Mouse (Mus musculus): ENCODE results near the gene Igf2bp3. TPM values are rescaled to one million over a fixed set of nuclear protein-coding genes. Genes with fewer than 3 reads are reported as not detected.

The Igf2bp3 gene
- total RNA-seq, 2 experiments from 2014 or later: 0.27 TPM; not detected in 1

DNA sequence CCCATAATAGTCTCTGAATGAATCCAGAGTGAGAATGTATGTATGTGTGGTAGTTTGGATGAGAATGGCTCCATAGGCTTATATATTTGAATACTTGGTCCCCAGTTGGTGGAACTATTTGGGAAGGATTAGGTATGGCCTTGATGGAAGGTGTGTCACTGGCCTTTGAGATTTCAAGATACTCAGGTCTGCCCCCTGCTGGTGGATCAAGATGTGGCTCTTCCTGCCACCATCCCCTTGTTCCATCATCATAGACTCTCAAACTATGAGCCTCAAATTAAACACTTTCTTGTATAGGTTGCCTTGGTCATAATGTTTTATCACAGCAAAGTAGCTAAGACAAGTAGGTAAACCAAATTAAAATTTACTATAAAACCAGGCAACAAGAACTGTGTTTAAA, 25.4 kb downstream of the Igf2bp3 start:
- peak in 1 of 2 experiments; percentile 42 for DNase-seq (ENCODE audit: extremely low spot score in 1 of 2, low spot score in 1 of 2)

DNA sequence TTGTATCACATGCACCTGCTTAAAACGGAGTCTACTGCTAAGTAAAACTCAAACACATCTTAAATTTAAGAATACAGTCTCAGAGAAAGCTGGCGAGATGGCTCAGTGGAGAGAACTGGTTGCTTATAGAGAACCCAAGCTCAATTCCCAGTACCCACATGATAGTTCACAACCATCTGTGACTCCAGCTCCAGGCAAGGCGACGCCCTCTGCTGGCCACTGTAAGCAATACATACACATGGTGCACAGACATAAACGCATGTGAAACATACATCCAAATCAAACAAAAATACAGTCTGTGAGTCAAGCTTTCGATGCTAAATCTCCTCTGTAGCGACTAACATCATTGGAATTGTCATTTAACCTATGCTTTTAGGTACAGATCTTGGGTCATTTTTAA, 27.5 kb downstream of the Igf2bp3 start:
- DNase-seq (ENCODE audit: extremely low spot score in 1 of 2, low spot score in 1 of 2): no peak

DNA sequence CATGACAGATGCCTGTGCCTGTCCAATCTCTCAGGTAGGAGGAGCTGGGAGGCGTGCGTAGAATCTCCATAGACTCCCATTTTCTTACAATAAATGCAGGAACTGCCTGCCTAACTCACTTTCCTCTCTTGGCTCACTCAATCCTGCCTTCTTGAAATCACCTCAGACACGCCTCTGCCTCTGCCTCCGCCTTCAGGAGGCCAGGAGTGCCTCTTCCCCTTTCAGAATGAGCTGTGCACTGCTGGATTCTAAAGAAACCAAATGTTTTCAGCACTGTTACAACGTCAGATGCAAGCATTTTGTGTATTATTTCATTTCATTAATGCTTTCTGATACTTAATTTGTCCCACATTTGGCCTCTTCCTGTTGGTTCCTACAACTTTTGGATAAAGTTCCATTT, 38.7 kb downstream of the Igf2bp3 start:
- no peak for DNase-seq (ENCODE audit: extremely low spot score in 1 of 2, low spot score in 1 of 2)

DNA sequence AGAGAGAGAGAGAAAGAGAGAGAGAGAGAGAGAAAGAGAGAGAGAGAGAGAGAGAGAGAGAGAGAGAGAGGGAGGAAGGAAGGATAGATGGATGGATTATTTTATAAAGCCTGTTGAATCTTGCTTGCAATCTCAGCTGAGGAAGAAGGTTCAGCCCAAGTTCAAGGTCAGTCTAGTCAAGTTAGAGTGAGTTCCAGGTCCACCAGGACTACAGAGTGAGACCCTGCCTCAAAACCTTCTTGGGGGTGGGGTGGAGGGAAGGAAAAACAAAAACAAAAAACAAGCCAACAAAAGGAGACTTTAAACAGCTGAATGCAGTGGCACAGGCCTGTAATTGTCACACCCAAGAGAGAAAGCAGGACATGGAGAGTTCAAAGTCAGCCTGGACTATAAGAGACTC, 40.1 kb downstream of the Igf2bp3 start:
- no peak for DNase-seq (ENCODE audit: extremely low spot score in 1 of 2, low spot score in 1 of 2)

DNA sequence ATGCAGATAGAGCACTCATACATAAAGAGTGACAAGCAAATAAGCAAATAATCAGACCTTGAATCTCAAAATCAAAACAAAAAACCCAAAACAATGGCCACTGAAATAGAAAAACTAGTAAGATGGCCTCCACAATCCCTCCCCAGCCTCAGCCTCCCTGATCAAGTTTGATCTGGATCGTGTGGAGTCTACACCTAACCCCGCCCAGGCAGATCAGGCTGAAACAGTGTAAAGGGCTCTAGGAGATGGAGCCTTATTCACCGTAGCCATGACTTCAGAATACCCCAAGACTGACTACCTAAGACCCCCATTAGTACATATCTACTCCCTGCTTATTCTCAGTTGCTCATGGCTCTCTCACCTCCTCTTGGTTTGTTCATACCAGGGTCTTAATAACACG, 41.1 kb downstream of the Igf2bp3 start:
- no peak for DNase-seq (ENCODE audit: extremely low spot score in 1 of 2, low spot score in 1 of 2)

DNA sequence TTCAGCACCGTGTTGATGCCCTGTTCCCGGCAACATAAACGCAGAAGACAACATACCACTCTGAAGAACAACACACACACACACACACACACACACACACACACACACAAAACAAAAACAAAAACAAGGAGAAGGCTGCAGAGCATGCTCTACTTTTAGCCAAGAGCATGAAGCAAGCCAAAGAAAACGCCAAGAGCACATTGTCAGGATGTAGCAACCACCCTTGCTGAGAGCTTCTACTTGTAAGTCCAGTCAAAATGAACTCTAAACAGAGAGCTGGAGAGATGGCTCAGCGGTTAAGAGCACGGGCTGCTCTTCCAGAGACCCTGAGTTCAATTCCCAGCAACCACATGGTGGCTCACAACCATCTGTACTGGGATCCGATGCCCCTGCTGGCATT, 41.5 kb downstream of the Igf2bp3 start:
- DNase-seq (ENCODE audit: extremely low spot score in 1 of 2, low spot score in 1 of 2): no peak

DNA sequence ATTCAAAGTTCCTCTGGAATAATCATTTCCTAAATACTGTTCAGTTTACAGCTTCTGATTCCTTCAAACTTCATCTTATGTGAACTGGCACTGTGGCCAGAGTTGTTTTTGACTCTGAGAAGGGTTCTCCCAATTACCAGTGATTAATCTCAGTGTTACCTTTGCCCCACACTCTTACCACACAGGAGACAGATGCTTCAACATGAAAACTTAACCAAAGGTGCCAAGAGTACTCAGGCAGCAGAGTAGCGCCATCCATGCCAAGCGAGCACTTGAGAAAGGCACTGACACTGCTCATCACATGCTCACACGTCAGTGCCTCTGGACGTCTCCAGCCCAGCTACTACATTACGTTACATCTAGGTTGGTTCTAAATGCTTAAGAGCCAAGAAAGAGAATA, 43.5 kb downstream of the Igf2bp3 start:
- DNase-seq (ENCODE audit: extremely low spot score in 1 of 2, low spot score in 1 of 2): no peak

DNA sequence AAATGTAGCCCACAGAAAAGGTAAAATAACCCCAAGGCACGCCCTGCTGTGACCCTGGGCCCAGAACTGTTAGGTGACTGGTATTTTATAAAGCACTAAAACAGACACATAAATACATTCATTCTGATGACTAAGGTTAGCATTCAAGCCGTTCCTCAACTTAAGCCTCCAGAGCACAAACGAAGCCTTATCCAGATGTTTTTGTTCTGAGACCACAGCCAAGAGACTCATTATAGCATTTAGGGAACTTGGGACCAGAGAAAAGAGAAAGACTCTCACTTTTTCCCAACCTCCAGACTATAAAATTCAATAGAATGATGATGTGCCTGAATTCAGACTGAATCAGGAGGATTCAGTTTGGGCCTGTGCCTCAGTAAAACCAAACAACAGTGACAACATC, 46.1 kb downstream of the Igf2bp3 start:
- DNase-seq (ENCODE audit: extremely low spot score in 1 of 2, low spot score in 1 of 2): no peak

DNA sequence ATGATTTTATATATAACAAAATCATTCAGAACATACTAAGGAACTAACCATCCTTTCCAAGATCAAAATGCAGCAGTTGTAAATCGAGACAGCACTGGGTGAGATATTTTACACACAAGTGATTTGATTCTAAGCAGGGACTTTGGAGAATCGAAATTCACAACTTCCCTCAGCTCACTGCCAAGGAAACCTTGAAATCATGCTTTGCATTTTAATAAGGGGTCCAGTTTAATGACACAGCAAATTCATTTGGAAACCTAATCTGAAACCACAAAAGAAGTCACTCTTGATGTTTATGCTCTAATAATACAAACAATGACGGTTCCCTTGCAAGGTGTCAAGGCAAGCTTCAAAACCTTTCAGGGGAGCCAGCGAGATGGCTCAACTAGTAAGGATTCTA, 47.4 kb downstream of the Igf2bp3 start:
- no peak for DNase-seq (ENCODE audit: extremely low spot score in 1 of 2, low spot score in 1 of 2)

DNA sequence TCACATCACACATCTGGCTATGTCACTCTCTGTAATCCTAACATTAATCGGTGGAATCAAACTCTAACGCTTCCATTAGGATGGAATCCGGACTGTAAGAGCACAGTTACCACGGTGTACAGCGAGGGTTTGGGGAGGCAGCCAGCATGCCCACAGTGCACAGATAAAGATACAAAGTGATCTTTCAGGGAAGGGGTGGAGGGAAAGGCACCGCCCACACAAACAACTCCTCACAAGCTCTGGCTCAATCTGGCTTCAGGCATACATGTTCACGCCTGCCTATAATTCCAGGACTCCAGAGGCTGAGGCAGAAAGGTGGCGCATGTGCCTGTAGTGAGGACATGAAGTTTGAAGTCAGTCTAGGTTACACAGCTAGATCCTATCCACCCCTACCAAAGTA, 48.4 kb downstream of the Igf2bp3 start:
- DNase-seq (ENCODE audit: extremely low spot score in 1 of 2, low spot score in 1 of 2): no peak

DNA sequence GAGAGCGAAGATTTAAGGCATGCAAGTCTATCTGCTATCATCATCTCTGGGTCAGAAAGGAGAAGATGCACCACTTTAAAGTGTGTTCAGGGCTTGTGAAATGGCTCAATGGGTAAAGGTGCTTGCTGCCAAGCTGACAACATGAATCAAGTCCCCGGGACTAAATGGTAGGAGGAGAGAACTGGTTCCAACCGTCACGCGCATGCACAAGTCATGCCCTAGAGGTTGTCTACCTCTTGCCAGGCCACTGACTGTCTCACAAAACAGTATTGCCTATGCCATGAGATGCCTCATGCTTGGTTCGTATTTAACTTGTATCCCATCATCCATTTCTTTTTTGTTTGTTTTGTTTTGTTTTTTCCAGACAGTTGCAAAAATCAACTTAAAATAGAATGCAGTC, 48.9 kb downstream of the Igf2bp3 start:
- DNase-seq (ENCODE audit: extremely low spot score in 1 of 2, low spot score in 1 of 2): no peak

DNA sequence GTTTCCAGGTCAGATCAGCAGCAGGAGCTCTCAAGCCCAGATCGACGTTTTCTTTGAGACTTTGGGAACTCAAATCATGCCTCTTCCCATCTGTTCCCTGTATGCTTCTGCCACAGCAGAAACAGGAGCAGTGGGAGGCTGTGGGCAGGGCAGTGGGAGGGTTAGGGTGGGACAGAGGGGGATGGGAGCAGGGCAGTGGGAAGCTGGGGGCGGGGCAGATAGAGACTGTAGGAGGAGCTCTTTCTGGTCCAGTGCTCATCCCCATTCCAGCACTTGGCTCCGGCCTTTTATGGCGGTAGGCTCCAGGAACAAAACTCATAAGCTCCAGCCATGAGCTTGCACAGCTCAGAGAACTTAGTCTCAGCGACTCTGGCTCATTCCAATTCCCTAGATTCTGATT, 49.7 kb downstream of the Igf2bp3 start:
- DNase-seq (ENCODE audit: extremely low spot score in 1 of 2, low spot score in 1 of 2): no peak

DNA sequence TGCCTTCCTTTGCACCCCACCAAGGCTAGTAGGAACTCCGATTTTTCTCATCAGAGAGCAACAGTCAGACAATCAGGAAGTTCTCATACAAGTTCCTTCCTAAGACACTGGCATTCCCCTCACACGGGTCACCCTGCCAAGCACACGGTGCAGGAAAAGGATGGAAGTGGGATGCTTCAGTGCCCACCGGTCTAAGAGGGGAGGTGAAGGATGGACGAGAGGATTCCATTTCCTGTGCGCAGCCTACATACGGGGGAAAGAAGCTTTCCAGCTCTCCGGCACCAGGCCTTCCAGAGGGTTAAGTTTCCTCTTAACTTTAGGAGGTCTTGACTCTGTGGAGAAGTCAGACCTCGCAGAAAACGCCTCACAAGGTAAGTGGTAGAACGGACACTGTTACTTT, 50.1 kb downstream of the Igf2bp3 start:
- DNase-seq (ENCODE audit: extremely low spot score in 1 of 2, low spot score in 1 of 2): no peak

DNA sequence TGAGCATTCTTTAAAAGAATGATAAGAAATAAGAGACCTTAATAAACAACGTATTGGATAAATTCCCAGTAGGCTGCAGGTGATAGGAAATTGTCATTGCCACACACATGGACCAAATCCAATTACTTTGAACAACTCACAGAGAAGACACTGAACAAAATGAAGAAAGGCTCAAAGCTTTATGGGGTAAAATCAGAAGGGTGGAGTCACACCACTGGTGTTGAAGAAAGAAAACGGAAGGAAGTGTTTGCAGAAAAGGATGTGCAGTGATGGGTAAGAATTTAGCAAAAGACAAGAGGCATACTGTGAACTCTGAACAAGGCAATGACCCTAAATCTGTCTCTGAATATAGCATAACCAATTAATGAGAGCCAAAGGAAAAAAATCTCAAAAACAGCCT, 54.8 kb downstream of the Igf2bp3 start:
- no peak for DNase-seq (ENCODE audit: extremely low spot score in 1 of 2, low spot score in 1 of 2)

DNA sequence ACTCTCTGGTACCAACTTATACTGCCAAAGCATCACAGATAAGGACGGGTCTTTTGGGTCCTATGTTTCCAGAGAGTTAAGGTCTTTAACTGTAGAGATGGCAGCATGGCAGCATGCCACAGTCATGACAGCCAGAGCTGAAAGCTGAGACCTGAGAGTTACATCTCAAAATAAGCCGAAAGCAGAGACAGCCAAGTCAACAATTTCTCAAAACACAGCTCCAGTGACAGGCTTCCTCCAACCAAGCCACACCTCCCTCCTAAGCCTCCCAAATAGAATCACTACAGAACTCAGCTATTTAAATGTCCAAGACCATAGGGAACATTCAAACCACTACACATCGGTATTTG, 58.0 kb downstream of the Igf2bp3 start:
- no peak for DNase-seq (ENCODE audit: extremely low spot score in 1 of 2, low spot score in 1 of 2)

DNA sequence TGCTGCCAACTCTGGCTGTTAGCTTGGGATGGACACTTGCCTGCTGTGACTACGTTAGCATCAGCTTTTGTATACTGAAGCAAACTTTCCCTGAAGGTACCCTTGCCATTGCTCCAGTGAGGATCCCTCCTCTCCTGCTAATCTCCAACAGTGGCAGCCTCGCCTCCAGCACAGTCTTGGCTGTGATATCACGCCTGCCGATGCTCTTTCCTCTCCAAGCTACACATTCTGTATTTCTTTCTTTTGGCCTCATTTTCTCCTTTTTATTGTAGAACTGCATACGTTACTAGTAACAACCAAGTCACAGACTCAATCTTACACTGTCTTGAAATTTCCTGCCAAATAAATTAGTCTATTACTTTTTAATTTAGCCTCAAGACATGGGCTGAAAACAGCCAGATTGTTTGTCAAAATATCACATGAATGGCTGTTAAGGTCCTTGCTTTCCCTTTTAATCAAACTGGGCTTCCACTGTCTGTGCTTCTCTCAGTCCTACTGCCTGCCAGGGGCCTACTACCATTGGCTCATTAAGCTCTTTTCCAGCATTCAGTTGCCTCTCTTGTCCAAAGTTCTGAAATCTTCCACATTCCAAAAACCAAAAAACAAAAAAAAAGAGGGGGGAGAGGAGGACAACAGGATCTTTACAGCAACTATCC, 58.5 kb downstream of the Igf2bp3 start:
- DNase-seq (ENCODE audit: extremely low spot score in 1 of 2, low spot score in 1 of 2): no peak

DNA sequence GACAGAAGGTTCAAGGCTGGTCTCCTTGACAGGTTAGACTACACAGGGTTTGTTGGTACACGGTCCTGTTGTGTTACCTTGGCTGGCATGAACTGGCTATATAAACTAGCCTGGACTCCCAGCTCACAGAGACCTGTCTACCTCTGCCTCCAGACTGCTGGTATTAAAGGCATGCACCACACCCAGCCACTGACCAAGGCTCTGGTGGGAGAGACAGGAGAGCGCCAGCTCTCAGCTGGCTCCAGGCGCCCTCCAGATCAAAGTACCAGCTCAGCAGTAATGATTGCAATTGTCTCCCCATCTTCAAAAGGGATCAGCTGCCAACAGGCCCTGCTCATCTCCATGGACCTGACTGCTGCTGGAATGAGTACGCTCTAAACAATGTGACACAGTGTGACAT, 63.3 kb downstream of the Igf2bp3 start:
- no peak for DNase-seq (ENCODE audit: extremely low spot score in 1 of 2, low spot score in 1 of 2)

DNA sequence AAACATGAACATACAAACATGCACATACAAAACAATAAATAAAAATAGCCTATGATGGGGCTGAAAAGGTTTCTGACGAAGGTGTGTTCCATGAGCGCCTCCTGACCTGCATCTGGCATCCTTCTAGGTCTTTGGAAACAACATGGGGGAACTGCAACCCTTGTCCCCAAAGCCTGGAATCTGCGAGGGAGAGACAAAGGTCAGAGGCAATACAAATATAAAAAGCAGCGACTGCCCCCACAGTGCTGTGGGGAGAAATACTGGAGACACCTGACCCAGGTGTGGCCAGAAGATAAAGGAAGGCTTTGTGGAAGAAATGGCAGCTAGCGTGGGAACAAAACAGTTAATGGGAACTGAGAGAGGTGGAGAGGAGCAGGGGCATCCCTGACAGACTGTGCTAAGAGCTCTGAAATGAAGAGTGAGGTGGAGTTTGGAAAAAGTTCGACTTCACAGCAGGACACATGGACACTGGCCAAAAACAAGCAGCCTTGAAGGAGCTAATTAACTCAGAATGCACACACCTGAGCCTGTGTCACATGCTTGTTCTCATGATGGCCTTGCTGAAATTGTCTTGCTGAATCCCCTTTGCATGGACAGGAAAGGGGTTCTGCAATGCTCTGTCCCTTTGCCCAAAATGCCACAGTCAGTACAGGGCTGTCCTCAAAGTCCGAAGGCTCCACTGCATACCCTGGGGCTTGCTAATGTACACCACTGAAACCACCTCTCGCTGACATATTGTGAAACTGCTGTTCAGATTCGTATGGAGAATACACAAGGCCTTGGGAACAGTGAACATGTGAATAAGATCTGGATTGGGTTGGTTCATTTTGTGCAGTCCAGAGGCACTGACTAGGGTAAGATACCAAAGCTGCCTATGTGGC, 64.2 kb downstream of the Igf2bp3 start:
- no peak for DNase-seq (ENCODE audit: extremely low spot score in 1 of 2, low spot score in 1 of 2)

DNA sequence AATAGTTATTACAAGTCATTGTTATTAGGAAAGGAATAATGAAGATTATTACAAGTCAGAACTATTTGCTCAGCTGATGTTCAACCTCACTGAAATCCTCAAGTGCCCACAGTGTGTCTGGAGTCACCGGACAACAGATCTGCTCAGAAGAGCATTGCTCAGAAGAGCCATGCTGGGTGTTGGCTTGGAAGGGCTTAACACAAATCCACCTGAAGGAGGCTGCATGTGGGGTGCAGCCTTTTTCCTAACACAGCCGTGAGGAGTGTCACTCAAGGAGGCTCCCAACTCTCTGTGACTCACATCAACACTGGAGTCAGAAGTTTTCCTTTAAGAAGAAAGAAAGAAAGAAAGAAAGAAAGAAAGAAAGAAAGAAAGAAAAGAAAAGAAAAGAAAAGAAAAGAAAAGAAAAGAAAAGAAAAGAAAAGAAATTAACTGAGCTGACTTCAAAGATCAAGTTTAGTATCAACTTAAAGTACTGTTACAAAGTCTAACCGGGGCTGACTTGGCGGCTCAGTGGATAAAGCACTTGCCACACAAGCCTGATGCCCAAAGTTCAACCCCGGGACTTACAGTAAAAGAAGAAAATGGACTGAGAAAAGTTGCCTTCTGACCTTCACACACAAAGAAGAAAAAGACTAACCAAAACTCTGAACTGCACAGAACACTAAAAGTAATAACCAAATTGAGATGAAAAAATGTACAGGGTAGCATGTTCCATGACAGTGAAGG, 65.4 kb downstream of the Igf2bp3 start:
- DNase-seq (ENCODE audit: extremely low spot score in 1 of 2, low spot score in 1 of 2): no peak

DNA sequence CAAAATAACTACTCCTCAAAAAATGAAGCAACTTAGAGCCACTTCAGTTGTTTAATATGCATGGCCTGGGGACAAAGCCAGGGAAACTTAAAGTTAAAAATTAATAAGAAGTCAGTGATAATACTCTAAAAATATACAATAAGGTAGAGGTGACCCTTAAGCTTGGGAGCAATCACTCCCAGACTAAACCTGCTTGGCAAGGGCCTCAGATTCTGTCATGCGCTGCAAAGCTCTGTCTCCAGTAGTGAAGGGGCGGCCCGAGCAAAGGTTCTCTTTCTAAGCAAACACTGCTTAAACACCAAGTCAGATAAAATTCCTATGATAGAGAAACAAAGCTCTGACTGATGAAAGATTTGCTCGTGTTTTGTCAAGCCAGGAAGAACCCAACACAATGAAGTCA, 66.0 kb downstream of the Igf2bp3 start:
- no peak for DNase-seq (ENCODE audit: extremely low spot score in 1 of 2, low spot score in 1 of 2)

DNA sequence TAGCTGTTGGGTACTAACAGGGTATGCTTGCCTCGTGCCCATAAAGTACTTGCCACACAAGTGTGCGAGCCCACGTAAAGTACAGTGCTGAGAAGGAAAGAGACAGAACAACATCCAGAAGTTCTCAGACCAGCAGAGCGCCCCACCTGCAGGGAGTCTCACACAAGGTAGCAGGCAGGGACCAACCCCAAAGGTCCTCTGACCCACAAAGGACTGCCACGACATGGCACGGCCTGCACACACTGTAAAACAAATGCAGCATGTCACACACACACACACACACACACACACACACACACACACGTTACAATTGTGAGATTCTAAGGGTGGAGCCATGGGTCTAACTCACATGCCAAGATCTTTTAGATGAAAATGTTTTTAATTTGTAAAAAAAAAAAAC, 66.4 kb downstream of the Igf2bp3 start:
- no peak for DNase-seq (ENCODE audit: extremely low spot score in 1 of 2, low spot score in 1 of 2)

DNA sequence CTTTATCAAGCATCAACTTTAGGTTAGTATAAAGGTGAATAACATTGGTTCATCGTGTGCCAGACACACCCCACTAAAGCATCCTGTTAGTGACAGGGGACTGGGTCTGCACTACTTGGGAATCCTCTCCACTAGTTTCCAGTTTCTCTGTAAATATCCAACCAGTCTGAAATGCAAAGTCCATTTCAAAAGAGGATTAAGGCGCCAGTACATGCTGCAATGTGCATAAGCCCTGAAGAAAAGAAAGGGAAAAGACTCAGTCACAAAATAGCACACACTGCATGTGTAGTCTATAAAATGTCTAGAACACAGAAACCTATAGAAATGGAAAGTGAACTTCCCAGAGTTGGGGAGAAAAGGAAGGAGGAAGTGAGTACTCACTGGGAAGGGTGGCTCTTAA, 68.3 kb downstream of the Igf2bp3 start:
- DNase-seq (ENCODE audit: extremely low spot score in 1 of 2, low spot score in 1 of 2): no peak

All from layer of hippocampus, postnatal 25 days (tissue).